Mouse (Mus musculus) spleen, adult 2 months (tissue): ENCODE data around the gene Mettl27. TPM values are rescaled to one million over a fixed set of nuclear protein-coding genes. Genes with fewer than 3 reads are reported as not detected.

Source experiments
- DNase-seq, 2 experiments: peaks; one replicate each; pipeline versions ENCODE4 v3.0.0 to v3.0.0-alpha.2; 2012 to 2021; ENCODE audit warnings: low spot score in 2 of 2, low read depth in 1 of 2
- H3K27ac ChIP-seq: fragments of 200-500 bp; 2 replicates; pipeline ENCODE4 v1.5.1; 2012; ENCODE audit warnings: low read length, inconsistent platforms; ENCODE audit not compliant: insufficient read depth
- H3K27me3 ChIP-seq: fragments of 200-500 bp; 2 replicates; pipeline ENCODE4 v1.6.1; 2012; ENCODE audit warnings: mild to moderate bottlenecking, moderate library complexity, low read length, inconsistent platforms; ENCODE audit not compliant: control insufficient read depth, insufficient read depth
- H3K36me3 ChIP-seq: fragments of 200-500 bp; 2 replicates; pipeline ENCODE4 v1.6.1; 2012; ENCODE audit warnings: mild to moderate bottlenecking, low read length, inconsistent platforms; ENCODE audit not compliant: control insufficient read depth, insufficient read depth
- H3K4me1 ChIP-seq: fragments of 200-500 bp; 2 replicates; pipeline ENCODE4 v1.6.1; 2011; ENCODE audit warnings: inconsistent platforms; ENCODE audit not compliant: control insufficient read depth, insufficient read depth, insufficient read length
- H3K4me3 ChIP-seq: fragments of 200-500 bp; 2 replicates; pipeline ENCODE4 v1.5.1; 2011; ENCODE audit warnings: mild to moderate bottlenecking, inconsistent platforms; ENCODE audit not compliant: insufficient read depth, insufficient read length; ENCODE audit errors: extremely low read depth
- CTCF ChIP-seq: fragments of 200-500 bp; IDR thresholded peaks from 2 replicates; pipeline ENCODE4 v1.5.1; 2011; ENCODE audit warnings: mild to moderate bottlenecking, inconsistent platforms; ENCODE audit not compliant: insufficient read depth, insufficient read length, insufficient replicate concordance; ENCODE audit errors: extremely low read depth
- POLR2A ChIP-seq: fragments of 200-500 bp; IDR thresholded peaks from 2 replicates; pipeline ENCODE4 v1.6.1; 2011; ENCODE audit warnings: low read depth, low read length, inconsistent platforms
- WGBS: fragments of 180-500 bp; shearing (Covaris S2); methylation state at CpG from one replicate; pipeline ENCODE4 v1.1.7; 2018; 5-methylcytosine and 5-hydroxymethylcytosine counted together
- polyA plus RNA-seq: library from polyadenylated mRNA; depleted of rRNA; stranded (reverse); fragments of >200 nt; gene quantifications from 2 replicates; pipeline ENCODE4 v1.2.3, GENCODE M21; 2012; rRNA removed

The Mettl27 gene
- polyA plus RNA-seq: 9.8 and 11.3 TPM in 2 replicates

GRCm38 (mm10) chr5:134932179-134932902, at the start of gene Mettl27:
Gene Mettl27 (plus strand): TSS chr5:134932368.
- WGBS: under 1% methylated on average over 41 of the region's 41 CpGs
- no peak for TF ChIP-seq CTCF
- TF ChIP-seq POLR2A: no peak
- DNase-seq: peak; percentile 70 to 80
- H3K36me3 ChIP-seq: no peaks in the 10 kb centered on the region
- H3K27ac ChIP-seq: peak within 1 kb of the TSS; percentile 77
- H3K4me3 ChIP-seq: peak within 1 kb of the TSS; percentile 68
- H3K4me1 ChIP-seq: no peaks in the 10 kb centered on the region
- no peaks in the 10 kb centered on the region for H3K27me3 ChIP-seq

GRCm38 (mm10) chr5:134883077-134883476, 49.1 kb upstream of the Mettl27 start:
- no peaks in the 10 kb centered on the region for H3K36me3 ChIP-seq
- DNase-seq: no peak
- no peaks in the 10 kb centered on the region for H3K4me1 ChIP-seq
- no peaks in the 10 kb centered on the region for H3K27me3 ChIP-seq
- no peak overlapping the region for H3K27ac ChIP-seq
- WGBS: 81% methylated on average over 3 of the region's 3 CpGs
- no peak for TF ChIP-seq CTCF
- TF ChIP-seq POLR2A: no peak
- no peak overlapping the region for H3K4me3 ChIP-seq

GRCm38 (mm10) chr5:134887447-134888335, 44.5 kb upstream of the Mettl27 start:
- TF ChIP-seq CTCF (no peak), POLR2A (no peak)
- Histone ChIP-seq H3K27ac (no peak overlapping the region), H3K4me1 (no peaks in the 10 kb centered on the region), H3K4me3 (no peak overlapping the region), H3K27me3 (no peaks in the 10 kb centered on the region), H3K36me3 (no peaks in the 10 kb centered on the region)
- WGBS: 43% methylated on average over 18 of the region's 18 CpGs
- no peak for DNase-seq

- Histone ChIP-seq H3K4me3 (no peak overlapping the region), H3K27ac (no peak overlapping the region), H3K27me3 (no peaks in the 10 kb centered on the region), H3K36me3 (no peaks in the 10 kb centered on the region), H3K4me1 (no peaks in the 10 kb centered on the region)
- no peak for DNase-seq
- WGBS: 86% methylated on average over 7 of the region's 7 CpGs
- TF ChIP-seq POLR2A: no peak
These were observed 43.7 kb upstream of the Mettl27 start for GRCm38 (mm10) chr5:134888505-134888904.

- 83% methylated on average over 6 of the region's 6 CpGs for WGBS
- no peak for DNase-seq
- no peak overlapping the region for H3K27ac ChIP-seq
- no peaks in the 10 kb centered on the region for H3K27me3 ChIP-seq
- no peaks in the 10 kb centered on the region for H3K36me3 ChIP-seq
- H3K4me3 ChIP-seq: no peak overlapping the region
- no peaks in the 10 kb centered on the region for H3K4me1 ChIP-seq
- TF ChIP-seq POLR2A: no peak
- TF ChIP-seq CTCF: no peak
These were observed 41.5 kb upstream of the Mettl27 start for GRCm38 (mm10) chr5:134890601-134891054.

- no peaks in the 10 kb centered on the region for H3K27me3 ChIP-seq
- no peak for TF ChIP-seq POLR2A
- TF ChIP-seq CTCF: no peak
- no peaks in the 10 kb centered on the region for H3K36me3 ChIP-seq
- WGBS: 56% methylated on average over 8 of the region's 8 CpGs
- no peak overlapping the region for H3K27ac ChIP-seq
- no peak for DNase-seq
- no peak overlapping the region for H3K4me3 ChIP-seq
- H3K4me1 ChIP-seq: no peaks in the 10 kb centered on the region
These were observed 40.6 kb upstream of the Mettl27 start for GRCm38 (mm10) chr5:134891552-134891951.

- WGBS: 80% methylated on average over 5 of the region's 5 CpGs
- DNase-seq: no peak
- no peaks in the 10 kb centered on the region for H3K27me3 ChIP-seq
- H3K4me3 ChIP-seq: no peak overlapping the region
- no peaks in the 10 kb centered on the region for H3K36me3 ChIP-seq
- no peak for TF ChIP-seq POLR2A
- no peak for TF ChIP-seq CTCF
- H3K4me1 ChIP-seq: no peaks in the 10 kb centered on the region
- no peak overlapping the region for H3K27ac ChIP-seq
These were observed 39.5 kb upstream of the Mettl27 start for GRCm38 (mm10) chr5:134892717-134893116.
